Mouse (Mus musculus) thymus, postnatal 14 days (tissue): ENCODE results near the gene Mmp1b.
"Not testable (repeated sequence)": the region's sequence is repeated elsewhere in the genome, so short reads cannot be mapped to it uniquely, and the experiment has no call there.

Experiments
- DNase-seq: peaks from one replicate; pipeline ENCODE4 v3.0.0; 2021

Gene Mmp1b

DNA sequence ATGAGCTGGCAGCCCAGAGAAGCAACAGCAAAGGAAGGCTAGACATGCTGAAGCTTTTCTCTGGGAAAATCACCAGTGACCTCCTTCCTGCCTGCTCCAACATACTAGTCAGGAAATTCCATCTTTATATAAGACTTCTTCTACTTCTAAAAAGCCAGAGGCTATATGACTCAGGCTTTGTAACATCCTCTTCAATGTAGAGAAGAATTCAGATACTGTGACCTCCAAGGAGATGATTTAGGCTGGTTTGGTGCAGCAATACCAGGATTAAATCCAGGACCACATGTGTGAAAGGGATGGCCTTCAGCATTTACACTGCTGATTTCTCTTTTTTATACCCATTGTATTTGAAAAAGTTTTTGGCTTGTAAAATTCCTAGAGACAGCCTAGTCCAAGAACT, at the start of gene Mmp1b:
Gene Mmp1b, minus strand, starts transcription at position 101 of the 400 bp plus-strand sequence.
- DNase-seq: no peak

DNA sequence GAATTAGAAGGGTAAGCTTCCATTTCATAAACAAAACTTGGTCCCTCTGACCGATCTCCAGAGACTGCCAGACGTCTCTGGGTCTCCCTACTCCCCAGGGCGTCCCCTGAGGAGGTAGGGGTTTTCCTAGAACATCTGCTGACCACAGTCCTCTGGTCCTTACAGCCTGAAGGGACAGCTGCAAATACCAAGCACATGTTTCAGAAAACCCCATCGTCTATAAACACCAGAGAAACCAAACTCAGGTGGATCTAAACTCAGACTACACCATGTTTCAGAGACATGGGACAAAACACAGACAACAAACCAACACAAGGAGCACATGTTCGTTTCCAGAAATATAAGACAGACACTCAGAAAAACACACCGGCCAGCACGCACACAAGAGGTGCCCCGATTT, 8.7 kb upstream of the Mmp1b start:
- DNase-seq: not testable (repeated sequence)

GRCm38 (mm10) chr9:7354535-7354934, 33.3 kb downstream of the Mmp1b start:
- DNase-seq: no peak

GRCm38 (mm10) chr9:7345513-7345912, 42.3 kb downstream of the Mmp1b start:
- DNase-seq: no peak

- DNase-seq: no peak
Observed at GRCm38 (mm10) chr9:7344107-7344506, 43.7 kb downstream of the Mmp1b start, which contains the start of gene Mmp12. Mmp12 (plus strand) TSS chr9:7344381.

- DNase-seq: no peak
Observed at GRCm38 (mm10) chr9:7336740-7337483, 50.9 kb downstream of the Mmp1b start.

DNA sequence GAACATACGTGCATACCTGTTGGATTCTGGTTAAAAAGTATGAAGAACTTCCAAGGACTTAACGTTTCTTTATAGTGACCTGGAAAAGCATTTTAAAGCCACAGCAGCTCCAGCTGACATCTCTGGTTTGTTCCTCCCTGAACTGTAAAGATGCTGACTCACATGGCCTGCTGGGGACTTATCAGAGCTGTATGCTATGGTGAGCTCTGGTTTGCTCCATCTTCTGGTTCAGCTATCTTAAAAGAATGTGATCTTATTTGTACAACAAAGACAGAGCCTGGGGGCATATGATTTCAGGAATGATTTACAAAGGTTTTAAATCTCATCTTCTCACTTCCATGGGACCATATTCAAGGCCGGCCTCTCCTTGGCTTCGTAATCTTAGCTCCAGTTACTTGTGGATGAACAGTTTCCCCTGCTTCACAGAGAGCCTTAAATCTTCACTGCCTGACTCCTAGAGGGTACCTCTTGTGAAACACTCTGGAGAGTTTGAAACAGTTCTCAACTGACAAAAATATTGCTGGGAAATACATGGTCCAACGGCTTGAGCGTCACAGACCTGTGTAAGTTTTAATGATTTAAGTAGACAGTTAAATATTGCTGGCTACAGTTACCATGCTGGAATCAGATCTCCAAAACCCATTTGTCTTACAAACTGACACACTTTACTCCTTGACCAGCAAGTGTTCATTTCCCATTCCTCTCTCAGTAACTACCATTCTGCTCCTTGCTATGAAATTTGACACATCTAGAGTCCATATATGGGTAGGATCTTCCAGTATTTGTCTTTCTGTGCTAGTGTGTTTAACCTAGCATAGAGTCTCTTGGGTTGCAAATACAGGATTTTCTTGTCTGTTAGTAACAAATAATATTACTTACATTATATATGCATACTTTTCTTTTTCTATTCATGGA, 51.8 kb downstream of the Mmp1b start:
- no peak for DNase-seq

- no peak for DNase-seq
Observed at GRCm38 (mm10) chr9:7331847-7332246, 56.0 kb downstream of the Mmp1b start.
